Mouse (Mus musculus): Measurements from ENCODE around the gene Cx3cr1. TPM values are rescaled to one million over a fixed set of nuclear protein-coding genes. Genes with fewer than 3 reads are reported as not detected.
"Not testable (repeated sequence)": the region's sequence is repeated elsewhere in the genome, so short reads cannot be mapped to it uniquely, and the experiment has no call there.

The Cx3cr1 gene
- polyA plus RNA-seq, 1 experiment from 2014 or later, result 7.6 TPM

DNA sequence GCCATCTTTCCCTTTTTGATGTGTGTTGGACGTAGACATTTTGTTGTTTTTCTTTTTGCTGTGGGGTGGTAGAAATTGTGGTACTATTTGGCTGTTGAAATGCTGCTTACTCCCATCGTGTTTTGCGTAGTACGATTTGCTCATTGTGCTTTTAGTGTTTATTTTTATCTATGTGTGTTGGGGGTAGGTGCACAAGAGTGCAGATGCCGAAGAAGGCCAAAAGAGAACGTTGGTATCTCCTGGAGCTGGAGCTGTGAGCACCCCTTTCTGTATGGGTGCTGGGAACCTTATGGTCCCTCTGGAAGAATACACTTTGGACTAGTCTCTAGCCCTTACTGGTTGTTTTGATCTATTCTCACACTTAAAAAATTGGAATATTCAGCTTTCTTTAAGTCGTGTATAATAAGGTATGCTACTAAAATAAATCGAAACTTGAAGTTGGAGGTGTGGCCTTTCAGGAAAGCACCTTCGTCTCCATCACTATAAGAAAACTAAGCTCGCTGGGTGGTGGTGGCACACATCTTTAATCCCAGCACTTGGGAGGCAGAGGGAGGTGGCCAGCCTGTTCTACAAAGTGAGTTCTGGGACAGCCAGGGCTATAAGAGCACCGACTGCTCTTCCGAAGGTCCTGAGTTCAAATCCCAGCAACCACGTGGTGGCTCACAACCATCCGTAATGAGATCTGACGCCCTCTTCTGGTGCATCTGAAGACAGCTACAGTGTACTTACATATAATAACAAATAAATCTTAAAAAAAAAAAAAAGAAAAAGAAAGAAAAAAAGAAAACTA, 41.7 kb upstream of the Cx3cr1 start:
- H3K9ac ChIP-seq (ENCODE audit: low read length), result peak overlapping the region; percentile 37; the same call in 1 of the 2 replicates

DNA sequence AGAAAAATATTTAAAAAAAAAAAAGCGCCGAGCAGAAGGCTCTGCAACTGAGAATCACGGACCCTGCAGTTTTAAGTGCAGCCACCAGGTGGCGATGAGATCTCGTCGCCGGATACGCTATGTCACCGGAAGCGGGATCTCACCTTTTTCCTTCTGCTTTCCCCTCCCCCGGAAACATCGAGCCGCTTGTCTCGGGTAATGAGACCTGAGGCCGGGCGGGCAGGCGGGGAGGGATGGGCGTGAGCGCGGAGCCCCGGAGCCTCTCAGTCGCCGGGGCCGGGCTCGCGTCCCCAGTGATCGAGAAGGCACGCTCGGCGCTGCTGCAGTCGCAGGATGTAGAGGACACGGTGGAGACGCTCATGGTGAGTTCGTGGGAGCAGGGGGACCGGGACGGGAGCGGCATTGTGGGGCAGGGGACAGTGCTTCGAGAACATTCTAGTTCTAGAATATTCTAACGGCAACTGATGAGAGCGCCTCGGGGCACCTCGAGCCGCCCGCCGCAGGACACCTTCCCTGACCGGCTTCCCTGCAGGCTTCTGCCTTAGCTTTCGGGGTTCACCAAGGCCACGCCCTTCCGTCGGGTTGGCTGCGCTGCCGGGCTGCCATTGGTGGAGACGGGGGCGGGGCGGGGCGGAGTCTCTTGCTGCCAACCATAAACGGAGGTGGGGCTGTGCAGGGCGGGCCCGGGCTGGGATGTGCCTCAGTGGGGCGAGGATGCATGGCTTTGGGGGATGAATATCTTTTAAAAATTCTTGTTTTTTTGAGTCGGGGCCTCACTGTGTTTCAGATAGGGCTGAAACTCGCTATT, 40.7 kb upstream of the Cx3cr1 start, which contains the start of gene Slc25a38:
Slc25a38 (plus strand) TSS at position 164 of the 808 bp plus-strand sequence.
- DNase-seq (ENCODE audit: low spot score) (peak; percentile 96), ATAC-seq (replicated peaks; ENCODE audit: low FRiP score, low TSS enrichment, low read depth) (peak; percentile 95)
- Histone ChIP-seq H3K4me1 (replicated peaks; ENCODE audit: control insufficient read depth, insufficient read depth, low read length) (peaks cover 6% of the 10 kb centered on the region; the same call in 1 of the 2 replicates), H3K9ac (ENCODE audit: low read length) (peak within 1 kb of the TSS; percentile 62), H3K4me2 (ENCODE audit: low read length) (peak within 1 kb of the TSS; percentile 76), H3K36me3 (ENCODE audit: control insufficient read depth, insufficient read depth, low read length) (no peaks in the 10 kb centered on the region), H3K4me3 (ENCODE audit: low read depth, low read length) (peak within 1 kb of the TSS; percentile 58), H3K9me3 (ENCODE audit: control insufficient read depth, low read length) (no peaks in the 10 kb centered on the region), H3K27me3 (replicated peaks; ENCODE audit: control insufficient read depth, insufficient read depth, low read length) (no peaks in the 10 kb centered on the region), H3K27ac (ENCODE audit: low read depth) (peak within 1 kb of the TSS; percentile 91)
- under 1% methylated on average over 62 of the region's 62 CpGs for WGBS

More for the DNA sequence above, 41.7 kb upstream of the Cx3cr1 start:
- Histone ChIP-seq H3K27me3 (replicated peaks; ENCODE audit: control insufficient read depth, insufficient read depth, low read length) (no peaks in the 10 kb centered on the region), H3K4me2 (ENCODE audit: low read length) (peak overlapping the region; percentile 76), H3K4me3 (ENCODE audit: low read depth, low read length) (peak overlapping the region; percentile 58), H3K9me3 (ENCODE audit: control insufficient read depth, low read length) (no peaks in the 10 kb centered on the region), H3K36me3 (ENCODE audit: control insufficient read depth, insufficient read depth, low read length) (no peaks in the 10 kb centered on the region), H3K4me1 (replicated peaks; ENCODE audit: control insufficient read depth, insufficient read depth, low read length) (peaks cover 6% of the 10 kb centered on the region; the same call in 1 of the 2 replicates), H3K27ac (ENCODE audit: low read depth) (peak overlapping the region; percentile 91; the same call in 1 of the 2 replicates)
- 75% methylated on average over 15 of the region's 15 CpGs for WGBS
- no peak for ATAC-seq (replicated peaks; ENCODE audit: low FRiP score, low TSS enrichment, low read depth)
- DNase-seq (ENCODE audit: low spot score), result peak; percentile 50

DNA sequence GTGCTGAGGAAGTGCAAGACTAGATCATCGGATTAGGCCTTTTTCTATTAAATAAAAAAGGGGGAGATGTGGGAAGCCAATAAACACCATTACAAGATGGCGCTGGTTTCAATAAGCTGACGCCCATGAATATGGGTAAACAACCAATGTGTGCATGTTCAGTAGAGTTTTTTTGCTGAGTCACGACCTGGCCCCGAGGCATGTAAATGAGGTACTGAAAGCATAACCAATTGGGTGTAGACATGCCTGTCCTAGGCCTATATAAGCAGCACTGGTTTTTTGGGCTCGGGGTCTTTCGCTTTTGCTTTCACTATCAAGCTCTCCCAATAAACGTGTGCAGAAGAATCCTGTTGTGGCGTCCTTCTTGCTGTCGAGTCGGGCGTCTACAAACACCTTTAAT, 39.3 kb upstream of the Cx3cr1 start:
- not testable (repeated sequence) for H3K36me3 ChIP-seq (ENCODE audit: control insufficient read depth, insufficient read depth, low read length); H3K27ac ChIP-seq (ENCODE audit: low read depth); H3K9me3 ChIP-seq (ENCODE audit: control insufficient read depth, low read length); ATAC-seq (replicated peaks; ENCODE audit: low FRiP score, low TSS enrichment, low read depth); H3K9ac ChIP-seq (ENCODE audit: low read length); H3K4me2 ChIP-seq (ENCODE audit: low read length); H3K4me1 ChIP-seq (replicated peaks; ENCODE audit: control insufficient read depth, insufficient read depth, low read length); H3K4me3 ChIP-seq (ENCODE audit: low read depth, low read length); H3K27me3 ChIP-seq (replicated peaks; ENCODE audit: control insufficient read depth, insufficient read depth, low read length)
- WGBS, result 94% methylated on average over 12 of the region's 12 CpGs
- peak; percentile 32 for DNase-seq (ENCODE audit: low spot score)

DNA sequence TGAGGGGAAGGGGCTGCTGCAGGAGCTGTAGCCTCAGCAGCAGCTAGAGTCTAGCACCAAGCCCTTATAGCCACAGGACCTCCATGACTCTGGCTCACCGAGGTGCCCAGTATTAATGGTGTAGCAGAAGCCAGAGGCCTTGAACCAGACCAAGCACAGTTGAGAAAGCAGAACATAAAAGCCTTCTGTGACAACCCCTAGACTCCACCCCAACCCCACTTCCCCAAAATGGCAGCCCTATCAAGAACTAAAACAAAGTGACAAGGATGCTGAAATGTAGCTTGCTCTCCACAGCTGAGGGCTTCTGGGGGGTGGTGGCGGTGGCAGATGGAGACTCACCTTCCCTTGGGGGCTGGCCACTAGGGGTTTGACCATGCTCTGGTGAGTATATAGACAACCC, 31.5 kb upstream of the Cx3cr1 start:
- no peak overlapping the region for H3K4me2 ChIP-seq (ENCODE audit: low read length)
- H3K4me1 ChIP-seq (replicated peaks; ENCODE audit: control insufficient read depth, insufficient read depth, low read length), result no peaks in the 10 kb centered on the region
- no peak overlapping the region for H3K9ac ChIP-seq (ENCODE audit: low read length)
- no peaks in the 10 kb centered on the region for H3K36me3 ChIP-seq (ENCODE audit: control insufficient read depth, insufficient read depth, low read length)
- ATAC-seq (replicated peaks; ENCODE audit: low FRiP score, low TSS enrichment, low read depth), result no peak
- WGBS, result 88% methylated on average over 2 of the region's 2 CpGs
- H3K27me3 ChIP-seq (replicated peaks; ENCODE audit: control insufficient read depth, insufficient read depth, low read length), result no peaks in the 10 kb centered on the region
- no peak overlapping the region for H3K4me3 ChIP-seq (ENCODE audit: low read depth, low read length)
- no peaks in the 10 kb centered on the region for H3K9me3 ChIP-seq (ENCODE audit: control insufficient read depth, low read length)
- DNase-seq (ENCODE audit: low spot score), result no peak
- H3K27ac ChIP-seq (ENCODE audit: low read depth), result no peak overlapping the region

DNA sequence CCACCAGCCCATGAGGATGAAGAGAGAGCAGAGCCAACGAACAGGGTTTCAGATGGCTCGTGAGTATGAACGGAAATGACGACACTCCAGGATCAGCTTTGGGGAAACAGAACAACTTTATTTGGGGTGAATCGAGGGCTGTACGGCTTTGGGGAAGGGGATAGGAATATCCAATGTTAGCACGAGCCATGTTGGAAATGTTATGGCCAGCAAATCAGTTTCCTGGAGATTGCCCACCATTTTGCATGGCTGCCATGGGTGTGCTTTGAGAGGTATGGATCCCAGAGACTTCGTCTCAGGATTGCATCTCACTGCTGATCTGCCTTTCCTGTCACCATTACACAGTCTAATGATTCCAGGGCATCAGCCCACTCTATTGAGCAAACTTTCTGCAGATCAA, 29.6 kb upstream of the Cx3cr1 start:
- no peak overlapping the region for H3K27ac ChIP-seq (ENCODE audit: low read depth)
- WGBS, result 87% methylated on average over 8 of the region's 8 CpGs
- H3K4me1 ChIP-seq (replicated peaks; ENCODE audit: control insufficient read depth, insufficient read depth, low read length), result no peaks in the 10 kb centered on the region
- no peaks in the 10 kb centered on the region for H3K27me3 ChIP-seq (replicated peaks; ENCODE audit: control insufficient read depth, insufficient read depth, low read length)
- ATAC-seq (replicated peaks; ENCODE audit: low FRiP score, low TSS enrichment, low read depth) (no peak), DNase-seq (ENCODE audit: low spot score) (no peak)
- no peak overlapping the region for H3K4me2 ChIP-seq (ENCODE audit: low read length)
- H3K9ac ChIP-seq (ENCODE audit: low read length), result no peak overlapping the region
- no peaks in the 10 kb centered on the region for H3K36me3 ChIP-seq (ENCODE audit: control insufficient read depth, insufficient read depth, low read length)
- no peaks in the 10 kb centered on the region for H3K9me3 ChIP-seq (ENCODE audit: control insufficient read depth, low read length)
- no peak overlapping the region for H3K4me3 ChIP-seq (ENCODE audit: low read depth, low read length)

DNA sequence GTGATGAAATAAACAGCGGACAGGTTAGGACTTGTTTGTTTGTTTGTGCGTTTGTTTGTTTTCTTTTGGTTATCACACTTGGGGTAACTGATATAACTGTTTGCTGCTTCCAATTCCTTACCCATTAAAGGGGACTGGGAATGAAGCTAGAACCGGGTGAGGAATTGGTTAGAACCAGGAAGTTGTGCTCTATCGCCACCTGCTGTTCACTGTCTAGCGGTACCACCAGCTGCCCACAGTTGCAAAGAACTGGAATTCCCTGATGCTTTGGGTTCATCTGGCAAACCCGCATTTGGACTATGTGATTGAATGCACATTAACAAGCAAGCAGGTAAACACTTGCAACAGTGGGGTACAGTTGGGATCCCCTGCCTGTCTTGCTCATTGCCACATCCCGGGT, 29.0 kb upstream of the Cx3cr1 start:
- H3K9ac ChIP-seq (ENCODE audit: low read length), result no peak overlapping the region
- no peak overlapping the region for H3K4me3 ChIP-seq (ENCODE audit: low read depth, low read length)
- 21% methylated on average over 7 of the region's 7 CpGs for WGBS
- ATAC-seq (replicated peaks; ENCODE audit: low FRiP score, low TSS enrichment, low read depth) (no peak), DNase-seq (ENCODE audit: low spot score) (peak; percentile 81)
- no peak overlapping the region for H3K27ac ChIP-seq (ENCODE audit: low read depth)
- H3K4me2 ChIP-seq (ENCODE audit: low read length), result no peak overlapping the region
- H3K9me3 ChIP-seq (ENCODE audit: control insufficient read depth, low read length), result no peaks in the 10 kb centered on the region
- H3K27me3 ChIP-seq (replicated peaks; ENCODE audit: control insufficient read depth, insufficient read depth, low read length), result no peaks in the 10 kb centered on the region
- no peaks in the 10 kb centered on the region for H3K4me1 ChIP-seq (replicated peaks; ENCODE audit: control insufficient read depth, insufficient read depth, low read length)
- no peaks in the 10 kb centered on the region for H3K36me3 ChIP-seq (ENCODE audit: control insufficient read depth, insufficient read depth, low read length)

DNA sequence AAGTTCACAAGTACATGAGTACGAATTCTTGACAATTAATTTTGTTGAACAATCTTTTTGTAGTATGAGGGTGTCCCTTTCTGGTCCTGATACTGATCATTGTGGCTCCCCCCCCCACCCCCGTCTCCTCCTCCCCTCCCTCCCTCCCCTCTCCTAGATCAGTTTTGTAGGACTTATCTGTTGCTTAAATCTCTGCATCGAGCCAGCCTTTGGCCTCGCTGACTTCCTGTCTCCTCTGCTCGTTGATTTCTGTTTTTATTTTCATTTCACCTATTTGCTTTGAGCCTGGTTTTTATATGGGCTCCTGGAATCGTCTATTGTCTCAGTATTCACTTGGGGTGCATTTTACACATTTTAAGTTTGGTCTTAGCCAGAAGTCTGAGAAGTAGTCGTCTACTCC, 26.2 kb upstream of the Cx3cr1 start:
- Histone ChIP-seq H3K4me2 (ENCODE audit: low read length) (no peak overlapping the region), H3K4me3 (ENCODE audit: low read depth, low read length) (no peak overlapping the region), H3K9me3 (ENCODE audit: control insufficient read depth, low read length) (no peaks in the 10 kb centered on the region), H3K27me3 (replicated peaks; ENCODE audit: control insufficient read depth, insufficient read depth, low read length) (no peaks in the 10 kb centered on the region), H3K36me3 (ENCODE audit: control insufficient read depth, insufficient read depth, low read length) (no peaks in the 10 kb centered on the region), H3K4me1 (replicated peaks; ENCODE audit: control insufficient read depth, insufficient read depth, low read length) (no peaks in the 10 kb centered on the region), H3K27ac (ENCODE audit: low read depth) (no peak overlapping the region), H3K9ac (ENCODE audit: low read length) (no peak overlapping the region)
- ATAC-seq (replicated peaks; ENCODE audit: low FRiP score, low TSS enrichment, low read depth) (no peak), DNase-seq (ENCODE audit: low spot score) (no peak)
- 73% methylated on average over 7 of the region's 7 CpGs for WGBS

DNA sequence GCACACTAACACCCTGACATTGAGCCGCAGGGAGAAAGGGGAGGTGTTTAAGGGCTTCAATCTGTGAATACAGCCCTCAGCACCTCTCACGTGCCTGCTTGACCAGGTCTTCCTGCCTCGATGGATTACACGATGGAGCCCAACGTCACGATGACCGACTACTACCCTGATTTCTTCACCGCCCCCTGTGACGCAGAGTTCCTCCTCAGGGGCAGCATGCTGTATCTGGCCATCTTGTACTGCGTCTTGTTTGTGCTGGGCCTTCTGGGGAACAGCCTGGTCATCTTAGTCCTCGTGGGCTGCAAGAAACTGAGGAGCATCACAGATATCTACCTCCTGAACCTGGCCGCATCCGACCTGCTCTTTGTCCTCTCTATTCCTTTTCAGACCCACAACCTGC, 24.0 kb upstream of the Cx3cr1 start:
- H3K4me3 ChIP-seq (ENCODE audit: low read depth, low read length), result no peak overlapping the region
- no peak overlapping the region for H3K9ac ChIP-seq (ENCODE audit: low read length)
- H3K36me3 ChIP-seq (ENCODE audit: control insufficient read depth, insufficient read depth, low read length), result no peaks in the 10 kb centered on the region
- WGBS, result 87% methylated on average over 13 of the region's 13 CpGs
- H3K4me1 ChIP-seq (replicated peaks; ENCODE audit: control insufficient read depth, insufficient read depth, low read length), result no peaks in the 10 kb centered on the region
- no peak for DNase-seq (ENCODE audit: low spot score)
- no peak overlapping the region for H3K4me2 ChIP-seq (ENCODE audit: low read length)
- ATAC-seq (replicated peaks; ENCODE audit: low FRiP score, low TSS enrichment, low read depth), result no peak
- H3K27me3 ChIP-seq (replicated peaks; ENCODE audit: control insufficient read depth, insufficient read depth, low read length), result no peaks in the 10 kb centered on the region
- H3K9me3 ChIP-seq (ENCODE audit: control insufficient read depth, low read length), result no peaks in the 10 kb centered on the region
- H3K27ac ChIP-seq (ENCODE audit: low read depth), result no peak overlapping the region

All from intestine, embryonic 14.5 days (tissue).